Mouse (Mus musculus): ENCODE measurements at regions not wholly inside any gene's neighbourhood (a gene's known extent, or its start where the extent isn't known, plus 50 kb on each side); places are given as distances from the start of the nearest gene placed in this dataset.

DNA sequence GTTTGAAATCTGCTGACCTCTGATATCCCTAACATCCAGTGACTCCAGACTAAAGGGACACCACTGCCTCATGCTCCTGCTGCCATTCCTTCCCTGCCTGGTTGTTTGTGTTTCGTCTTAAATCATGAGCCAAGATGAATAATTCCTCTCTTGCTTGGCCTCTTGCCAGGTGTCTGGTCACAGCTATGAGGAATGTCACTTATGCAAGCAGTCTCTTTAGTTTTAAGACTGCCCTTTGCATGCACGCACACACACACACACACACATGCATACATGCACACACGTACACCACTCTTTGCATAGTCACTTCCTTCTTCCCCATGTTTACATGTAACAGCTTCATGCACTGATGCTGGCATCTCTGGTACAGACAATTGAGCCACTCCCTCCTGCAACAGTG, 543.0 kb upstream of the Jmjd1c start:
- Histone ChIP-seq H3K4me1 (ENCODE audit: control insufficient read depth, insufficient read depth, low read length) (peaks cover 5% of the 10 kb centered on the region), H3K27ac (ENCODE audit: insufficient read depth, low read length) (no peak overlapping the region), H3K4me3 (ENCODE audit: insufficient read depth, low read length) (no peak overlapping the region)
- TF ChIP-seq POLR2A (IDR thresholded peaks at IDR 0.05; ENCODE audit: low read depth, low read length) = no peak
- no peak for TF ChIP-seq CTCF (IDR thresholded peaks at IDR 0.05; ENCODE audit: borderline replicate concordance, insufficient read depth, low read length)

DNA sequence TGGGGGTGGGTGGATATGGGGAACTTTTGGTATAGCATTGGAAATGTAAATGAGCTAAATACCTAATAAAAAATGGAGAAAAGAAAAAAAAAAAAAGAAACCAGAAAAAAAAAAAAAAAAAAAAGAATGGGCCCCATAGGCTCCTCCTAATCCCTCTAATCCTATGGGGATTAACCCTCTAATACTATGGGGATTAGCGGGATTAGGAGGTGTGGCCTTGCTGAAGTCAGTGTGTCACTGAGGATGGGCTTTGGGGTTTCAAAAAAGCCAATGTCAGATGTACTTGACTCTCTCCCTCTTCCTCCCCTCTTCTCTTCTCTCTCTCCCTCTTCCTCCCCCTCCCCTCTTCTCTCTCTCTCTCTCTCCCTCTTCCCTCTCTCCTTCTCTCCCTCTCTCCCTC, 541.7 kb upstream of the Jmjd1c start:
- TF ChIP-seq POLR2A (IDR thresholded peaks at IDR 0.05; ENCODE audit: low read depth, low read length) = no peak
- TF ChIP-seq CTCF (IDR thresholded peaks at IDR 0.05; ENCODE audit: borderline replicate concordance, insufficient read depth, low read length) = no peak
- H3K4me1 ChIP-seq (ENCODE audit: control insufficient read depth, insufficient read depth, low read length) = peaks cover 5% of the 10 kb centered on the region
- no peak overlapping the region for H3K27ac ChIP-seq (ENCODE audit: insufficient read depth, low read length)
- H3K4me3 ChIP-seq (ENCODE audit: insufficient read depth, low read length) = no peak overlapping the region

DNA sequence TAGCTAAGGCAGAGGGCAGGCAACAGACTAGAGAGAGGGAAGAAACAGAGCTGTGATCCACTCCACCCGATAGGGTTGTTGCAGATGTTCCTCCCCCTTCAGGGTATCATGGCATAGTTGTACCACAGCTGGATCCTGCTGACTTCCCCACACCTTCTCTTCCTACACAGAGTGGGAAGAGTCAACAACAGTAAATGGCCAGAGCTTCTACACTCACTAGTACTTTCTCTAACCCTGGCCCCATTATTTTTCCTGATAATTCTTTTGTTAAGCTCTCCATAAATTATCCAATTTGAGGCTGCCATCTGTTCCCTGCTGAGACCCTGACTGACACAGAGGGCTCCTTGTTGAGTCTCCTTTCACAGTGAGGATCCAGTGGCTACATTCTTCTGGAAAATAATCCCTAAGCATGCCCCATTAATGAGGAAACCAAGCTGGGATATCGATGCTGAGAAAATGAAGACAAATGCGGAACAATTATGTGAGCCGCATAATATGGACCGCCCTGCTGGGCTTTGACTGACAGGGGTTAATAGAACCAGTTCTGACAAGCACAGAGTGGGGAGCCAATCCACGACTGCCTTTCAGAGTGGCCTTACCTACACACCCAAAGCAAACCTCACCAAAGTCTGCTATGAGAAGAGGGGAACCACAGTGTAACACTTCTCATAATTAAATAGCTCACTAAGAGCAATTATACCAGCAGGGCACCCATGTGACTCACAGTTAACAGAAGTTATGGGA, 537.7 kb upstream of the Jmjd1c start:
- no peak for TF ChIP-seq CTCF (IDR thresholded peaks at IDR 0.05; ENCODE audit: borderline replicate concordance, insufficient read depth, low read length)
- no peak for TF ChIP-seq POLR2A (IDR thresholded peaks at IDR 0.05; ENCODE audit: low read depth, low read length)
- Histone ChIP-seq H3K4me3 (ENCODE audit: insufficient read depth, low read length) (no peak overlapping the region), H3K27ac (ENCODE audit: insufficient read depth, low read length) (no peak overlapping the region), H3K4me1 (ENCODE audit: control insufficient read depth, insufficient read depth, low read length) (no peaks in the 10 kb centered on the region)

DNA sequence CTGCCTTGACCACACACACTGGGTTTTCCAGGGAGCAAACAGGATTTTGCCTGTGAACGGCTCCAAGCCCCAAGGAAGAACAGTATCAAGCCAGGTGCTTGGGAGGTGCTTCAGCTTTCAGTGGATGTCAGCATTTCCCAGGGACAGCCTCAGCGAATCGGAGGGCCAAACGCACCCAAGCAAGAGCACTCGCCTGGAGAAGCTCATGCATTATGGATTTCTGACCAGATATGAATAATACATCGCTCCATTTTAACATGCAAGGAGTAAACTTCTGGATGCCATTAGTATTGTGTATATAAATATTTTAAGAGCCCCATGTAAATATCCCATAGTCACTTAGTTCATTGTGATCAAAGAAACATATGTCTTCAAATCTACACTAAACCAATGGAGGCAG, 530.6 kb upstream of the Jmjd1c start:
- TF ChIP-seq POLR2A (IDR thresholded peaks at IDR 0.05; ENCODE audit: low read depth, low read length) (no peak), CTCF (IDR thresholded peaks at IDR 0.05; ENCODE audit: borderline replicate concordance, insufficient read depth, low read length) (no peak)
- H3K4me3 ChIP-seq (ENCODE audit: insufficient read depth, low read length) = no peak overlapping the region
- H3K4me1 ChIP-seq (ENCODE audit: control insufficient read depth, insufficient read depth, low read length) = no peaks in the 10 kb centered on the region
- H3K27ac ChIP-seq (ENCODE audit: insufficient read depth, low read length) = no peak overlapping the region

DNA sequence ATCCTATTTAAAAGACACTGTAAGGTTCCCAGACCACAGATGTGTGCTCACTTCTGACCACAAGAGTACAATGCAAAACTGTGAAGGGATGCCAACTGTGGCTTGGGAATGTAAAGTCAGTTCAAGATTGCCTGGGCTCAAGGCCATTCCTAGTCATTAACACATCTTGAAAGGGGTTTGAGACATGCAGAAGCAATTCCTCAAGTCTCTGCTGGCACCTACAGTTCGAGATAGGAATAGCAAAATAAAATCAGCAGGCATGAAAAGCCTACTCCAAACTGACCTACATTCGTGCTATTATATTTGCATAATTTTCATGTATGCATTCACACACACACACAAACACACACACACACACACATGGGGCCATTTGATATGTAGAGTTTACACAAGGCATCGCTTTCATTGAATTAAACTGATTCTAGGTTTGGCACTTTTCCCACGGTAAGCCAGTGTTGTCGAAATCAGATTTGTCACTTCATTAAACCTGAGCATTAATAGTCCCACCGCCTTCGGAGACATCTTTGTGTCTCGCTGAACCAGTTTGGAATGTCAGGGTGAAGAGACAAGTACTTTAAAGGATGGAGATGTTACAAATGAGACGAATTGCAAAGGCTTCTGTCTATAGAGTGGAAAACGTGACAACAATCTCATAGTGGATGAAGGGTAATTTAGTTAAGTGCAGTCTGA, 520.9 kb upstream of the Jmjd1c start:
- Histone ChIP-seq H3K4me3 (ENCODE audit: insufficient read depth, low read length) (no peak overlapping the region), H3K27ac (ENCODE audit: insufficient read depth, low read length) (no peak overlapping the region), H3K4me1 (ENCODE audit: control insufficient read depth, insufficient read depth, low read length) (no peaks in the 10 kb centered on the region)
- no peak for TF ChIP-seq POLR2A (IDR thresholded peaks at IDR 0.05; ENCODE audit: low read depth, low read length)
- no peak for TF ChIP-seq CTCF (IDR thresholded peaks at IDR 0.05; ENCODE audit: borderline replicate concordance, insufficient read depth, low read length)

DNA sequence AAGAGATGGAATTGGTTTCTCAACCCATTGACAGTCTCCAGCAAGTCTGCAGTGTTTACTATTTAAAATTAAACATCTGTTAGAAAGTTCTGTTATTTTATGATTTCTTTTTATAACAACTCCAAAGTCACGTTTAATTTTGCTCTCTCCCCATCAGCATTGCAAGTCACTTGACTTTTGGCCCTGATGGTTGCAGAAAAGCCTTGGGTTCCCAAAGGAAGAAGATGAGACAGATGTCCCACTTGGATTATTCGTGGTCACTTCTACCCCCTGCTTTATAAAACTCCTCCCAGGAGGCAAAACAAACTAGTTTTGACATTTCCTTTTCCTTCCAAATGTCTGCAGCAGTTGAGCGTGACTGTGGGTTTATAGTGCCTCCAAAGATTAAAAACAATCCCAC, 502.9 kb upstream of the Jmjd1c start:
- Histone ChIP-seq H3K4me1 (ENCODE audit: control insufficient read depth, insufficient read depth, low read length) (no peaks in the 10 kb centered on the region), H3K4me3 (ENCODE audit: insufficient read depth, low read length) (no peak overlapping the region), H3K27ac (ENCODE audit: insufficient read depth, low read length) (no peak overlapping the region)
- TF ChIP-seq CTCF (IDR thresholded peaks at IDR 0.05; ENCODE audit: borderline replicate concordance, insufficient read depth, low read length) (no peak), POLR2A (IDR thresholded peaks at IDR 0.05; ENCODE audit: low read depth, low read length) (no peak)

DNA sequence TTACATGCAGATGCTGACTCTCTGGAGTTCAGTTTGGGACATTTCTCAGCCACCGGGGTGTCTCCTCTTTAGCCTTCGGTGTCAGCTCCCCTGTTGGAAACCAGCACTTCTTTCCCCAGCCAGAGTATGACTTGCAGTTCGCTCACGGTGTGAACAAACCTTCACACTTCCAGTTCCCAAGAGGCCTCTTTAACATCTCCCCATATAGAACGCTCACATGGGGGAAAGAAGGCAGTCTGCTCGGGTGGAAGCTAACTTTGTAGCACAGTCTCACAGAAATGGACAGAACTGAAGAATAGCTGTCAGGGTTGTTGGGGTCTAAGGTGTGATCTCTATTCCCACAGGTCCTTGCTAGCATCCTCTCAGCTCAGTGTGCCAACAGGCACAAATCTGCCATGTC, 502.4 kb upstream of the Jmjd1c start:
- Histone ChIP-seq H3K4me3 (ENCODE audit: insufficient read depth, low read length) (no peak overlapping the region), H3K27ac (ENCODE audit: insufficient read depth, low read length) (no peak overlapping the region), H3K4me1 (ENCODE audit: control insufficient read depth, insufficient read depth, low read length) (no peaks in the 10 kb centered on the region)
- TF ChIP-seq CTCF (IDR thresholded peaks at IDR 0.05; ENCODE audit: borderline replicate concordance, insufficient read depth, low read length) (no peak), POLR2A (IDR thresholded peaks at IDR 0.05; ENCODE audit: low read depth, low read length) (no peak)

DNA sequence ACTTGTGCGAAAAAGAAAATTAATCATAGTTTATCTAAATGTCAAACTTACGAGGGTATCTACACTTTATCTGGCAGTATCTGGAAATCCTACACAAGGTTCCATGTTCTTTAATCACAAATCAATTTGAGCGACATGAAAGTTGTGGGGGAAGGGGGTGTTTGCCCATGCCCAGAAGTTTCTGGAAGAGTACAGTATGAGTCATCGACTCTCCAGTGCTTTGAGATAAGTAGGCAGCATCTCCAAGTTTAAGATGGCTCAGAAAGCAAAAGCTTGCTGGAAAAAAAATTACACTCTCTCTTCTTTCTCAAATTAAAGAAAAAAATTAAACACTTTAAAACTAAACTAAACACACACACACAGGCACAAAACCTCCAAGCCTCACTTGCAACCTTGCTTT, 498.0 kb upstream of the Jmjd1c start:
- Histone ChIP-seq H3K4me3 (ENCODE audit: insufficient read depth, low read length) (no peak overlapping the region), H3K27ac (ENCODE audit: insufficient read depth, low read length) (no peak overlapping the region), H3K4me1 (ENCODE audit: control insufficient read depth, insufficient read depth, low read length) (no peaks in the 10 kb centered on the region)
- TF ChIP-seq POLR2A (IDR thresholded peaks at IDR 0.05; ENCODE audit: low read depth, low read length) (no peak), CTCF (IDR thresholded peaks at IDR 0.05; ENCODE audit: borderline replicate concordance, insufficient read depth, low read length) (no peak)

DNA sequence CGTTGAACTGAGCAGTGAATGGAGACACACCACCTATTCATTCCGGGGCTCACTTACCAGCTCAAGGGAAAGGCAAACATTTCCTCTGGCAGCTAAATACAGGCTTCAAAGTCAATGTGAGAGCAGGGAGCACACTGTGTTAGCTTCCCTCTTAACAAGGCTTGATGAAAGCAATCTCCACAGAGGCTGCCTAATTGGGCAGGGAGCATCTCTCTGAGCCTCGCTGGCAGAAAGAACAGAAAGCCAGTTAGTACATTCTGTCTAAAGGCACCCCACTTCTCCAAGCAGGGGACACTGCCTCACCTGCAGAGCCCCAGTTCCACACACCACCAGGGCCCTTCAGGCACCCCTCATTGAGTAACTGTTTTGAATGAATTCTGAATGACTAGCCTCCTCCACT, 488.8 kb upstream of the Jmjd1c start:
- Histone ChIP-seq H3K4me1 (ENCODE audit: control insufficient read depth, insufficient read depth, low read length) (no peaks in the 10 kb centered on the region), H3K4me3 (ENCODE audit: insufficient read depth, low read length) (no peak overlapping the region), H3K27ac (ENCODE audit: insufficient read depth, low read length) (no peak overlapping the region)
- TF ChIP-seq POLR2A (IDR thresholded peaks at IDR 0.05; ENCODE audit: low read depth, low read length) = no peak
- no peak for TF ChIP-seq CTCF (IDR thresholded peaks at IDR 0.05; ENCODE audit: borderline replicate concordance, insufficient read depth, low read length)

DNA sequence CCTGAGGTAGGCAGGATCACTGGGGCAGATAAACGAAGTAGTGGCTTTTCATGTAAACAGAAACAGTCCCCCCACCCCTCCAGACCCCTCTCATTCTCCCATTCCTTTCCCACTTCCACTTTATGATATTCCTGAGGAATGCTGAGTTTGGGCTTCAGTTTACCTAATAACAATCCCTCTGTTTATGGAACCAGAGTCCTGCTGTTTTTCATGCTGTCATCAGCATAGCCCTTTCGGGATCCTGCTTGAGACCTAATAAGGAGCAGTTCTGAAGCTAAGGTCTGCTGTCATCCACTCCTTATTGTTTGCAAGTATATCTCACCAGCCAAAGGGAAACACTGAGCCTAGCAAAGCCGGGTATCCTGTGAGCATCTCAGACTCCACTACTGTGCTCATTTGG, 479.6 kb upstream of the Jmjd1c start:
- no peaks in the 10 kb centered on the region for H3K4me1 ChIP-seq (ENCODE audit: control insufficient read depth, insufficient read depth, low read length)
- no peak overlapping the region for H3K4me3 ChIP-seq (ENCODE audit: insufficient read depth, low read length)
- H3K27ac ChIP-seq (ENCODE audit: insufficient read depth, low read length) = no peak overlapping the region
- TF ChIP-seq CTCF (IDR thresholded peaks at IDR 0.05; ENCODE audit: borderline replicate concordance, insufficient read depth, low read length) (no peak), POLR2A (IDR thresholded peaks at IDR 0.05; ENCODE audit: low read depth, low read length) (no peak)
